Mouse (Mus musculus): ENCODE measurements around the gene Reep6.

Gene Reep6

DNA sequence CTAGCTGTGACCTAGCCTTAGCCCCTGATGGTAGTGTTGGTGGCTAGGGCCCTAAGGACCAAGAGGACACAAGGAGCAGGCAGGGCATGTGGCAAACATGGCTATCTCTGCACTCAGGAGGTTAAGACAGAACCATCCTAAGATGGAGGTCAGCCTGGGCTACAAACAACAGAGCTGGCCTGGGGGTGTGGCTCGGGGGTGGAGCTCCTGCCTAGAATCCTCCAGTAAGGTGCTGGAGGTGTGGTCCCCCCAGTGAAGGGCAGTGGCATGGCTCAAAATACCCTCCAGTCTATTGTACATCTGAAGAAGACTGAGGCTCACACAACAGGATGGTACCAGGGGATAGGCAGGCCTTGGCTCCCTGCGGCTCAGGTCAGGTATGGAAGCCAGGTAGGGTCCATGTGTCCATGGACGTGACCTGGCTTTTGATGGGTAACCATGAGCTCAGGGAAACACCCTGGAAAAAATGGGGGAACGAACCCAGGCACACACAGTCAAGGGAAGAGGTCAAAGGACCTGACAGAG lies 54.4 kb downstream of the Reep6 start:
- no peak for DNase-seq (ENCODE audit: low read depth in 2 of 2, low spot score in 2 of 2)

DNA sequence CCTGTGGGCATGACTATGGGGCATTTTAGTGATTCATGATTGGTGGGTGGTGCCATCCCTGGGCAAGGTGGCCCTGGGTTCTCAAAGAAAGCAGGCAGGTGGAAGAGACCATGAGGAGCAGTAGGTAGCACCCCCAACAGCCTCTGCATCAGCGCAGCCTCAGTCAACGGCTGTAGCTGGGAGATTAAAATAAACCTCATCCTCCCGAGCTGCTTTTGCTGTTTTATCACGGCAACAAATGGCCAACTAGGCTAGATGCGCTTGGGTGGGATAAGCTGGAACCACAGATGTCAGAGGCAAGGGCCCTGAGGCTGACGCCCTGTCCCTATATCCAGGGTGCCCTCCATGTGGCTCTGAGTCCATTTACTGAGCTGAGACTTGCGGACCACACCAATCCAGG lies 55.0 kb downstream of the Reep6 start:
- DNase-seq (ENCODE audit: low read depth in 2 of 2, low spot score in 2 of 2) = no peak

DNA sequence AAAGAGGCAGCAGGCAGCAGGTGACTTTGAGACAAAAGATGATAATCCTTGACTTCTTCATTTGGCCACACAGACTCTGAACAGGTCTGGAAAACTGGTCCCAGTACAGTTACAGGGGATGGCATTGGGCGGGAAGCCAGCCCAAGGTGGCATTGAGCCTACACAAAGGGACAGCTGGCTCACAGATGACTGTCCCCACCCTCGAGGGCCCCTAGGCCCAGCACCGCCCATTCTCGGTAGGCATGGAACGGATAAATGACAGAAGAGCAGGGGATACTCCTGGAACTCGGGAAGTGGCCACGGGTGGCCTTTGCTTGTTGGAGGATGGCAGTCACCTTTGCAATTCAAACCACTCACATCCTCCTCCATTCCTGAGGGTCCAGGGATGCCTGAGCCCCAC lies 55.6 kb downstream of the Reep6 start:
- DNase-seq (ENCODE audit: low read depth in 2 of 2, low spot score in 2 of 2) = no peak

Measured in CD8-positive naive resting alpha-beta T cell, adult 2 months (primary cell).